Mouse (Mus musculus) ES-Bruce4 (cell line): Measurements from ENCODE around the gene Gpc5.

Source experiments
- CTCF ChIP-seq: IDR thresholded peaks from one replicate; pipeline ENCODE4 v1.8.1; 2011; ENCODE audit warnings: low read depth, low read length
- EP300 ChIP-seq: IDR thresholded peaks from 2 replicates; pipeline ENCODE4 v1.6.1; 2011; ENCODE audit warnings: low read depth, low read length; ENCODE audit not compliant: insufficient read depth
- POLR2A ChIP-seq: IDR thresholded peaks from one replicate; pipeline ENCODE4 v1.8.1; 2011; ENCODE audit warnings: low read length; ENCODE audit not compliant: insufficient read depth

- TF ChIP-seq CTCF (no peak), POLR2A (no peak), EP300 (no peak)
Observed at GRCm38 (mm10) chr14:115236387-115236786, 144.4 kb downstream of the Gpc5 start.
